Mouse (Mus musculus): Measurements from ENCODE around the gene Timm13. TPM values are rescaled to one million over a fixed set of nuclear protein-coding genes. Genes with fewer than 3 reads are reported as not detected.

Gene Timm13
- 395 and 401 TPM in 2 replicates for polyA plus RNA-seq (2016; fragmentation: Nextera tagmentation; extraction: Ambion mirVana)

GRCm38 (mm10) chr10:80900318-80901247 is at the start of gene Timm13:
Gene Timm13 (minus strand): TSS chr10:80900969.
- WGBS, result under 1% methylated on average over 72 of the region's 72 CpGs
- peak; percentile 99 for DNase-seq (ENCODE audit: extremely low spot score, low spot score)
- peaks cover 30% of the 10 kb centered on the region for H3K4me1 ChIP-seq
- peaks cover 12% of the 10 kb centered on the region for H3K27me3 ChIP-seq (ENCODE audit: poor library complexity, severe bottlenecking)
- peak within 1 kb of the TSS; percentile 91 for H3K27ac ChIP-seq
- peak within 1 kb of the TSS; percentile 78 for H3K4me3 ChIP-seq
- no peaks in the 10 kb centered on the region for H3K9me3 ChIP-seq
- H3K36me3 ChIP-seq (replicated peaks), result peaks cover 70% of the 10 kb centered on the region

GRCm38 (mm10) chr10:80950314-80950713 is 49.5 kb upstream of the Timm13 start:
- DNase-seq (ENCODE audit: extremely low spot score, low spot score), result no peak
- WGBS, result 28% methylated on average over 5 of the region's 5 CpGs
- H3K36me3 ChIP-seq (replicated peaks), result no peaks in the 10 kb centered on the region
- H3K27me3 ChIP-seq (ENCODE audit: poor library complexity, severe bottlenecking), result 0 out of 2 replicates have a peak, but pooled peaks cover 19% of the 10 kb centered on the region
- H3K4me1 ChIP-seq, result peaks cover 43% of the 10 kb centered on the region
- H3K9me3 ChIP-seq, result no peaks in the 10 kb centered on the region
- H3K27ac ChIP-seq, result no peak overlapping the region
- no peak overlapping the region for H3K4me3 ChIP-seq

- WGBS, result 80% methylated on average over 3 of the region's 3 CpGs
- Histone ChIP-seq H3K36me3 (replicated peaks) (no peaks in the 10 kb centered on the region), H3K9me3 (no peaks in the 10 kb centered on the region), H3K27ac (0 out of 2 replicates have a peak overlapping the region, but pooled peaks have one; percentile 20), H3K4me1 (peaks cover 37% of the 10 kb centered on the region), H3K27me3 (ENCODE audit: poor library complexity, severe bottlenecking) (0 out of 2 replicates have a peak, but pooled peaks cover 19% of the 10 kb centered on the region), H3K4me3 (no peak overlapping the region)
- DNase-seq (ENCODE audit: extremely low spot score, low spot score), result no peak
These were observed 48.3 kb upstream of the Timm13 start for GRCm38 (mm10) chr10:80949081-80949480.

- Histone ChIP-seq H3K4me1 (peaks cover 39% of the 10 kb centered on the region), H3K4me3 (no peak overlapping the region), H3K36me3 (replicated peaks) (no peaks in the 10 kb centered on the region), H3K27ac (0 out of 2 replicates have a peak overlapping the region, but pooled peaks have one; percentile 20), H3K27me3 (ENCODE audit: poor library complexity, severe bottlenecking) (0 out of 2 replicates have a peak, but pooled peaks cover 19% of the 10 kb centered on the region), H3K9me3 (no peaks in the 10 kb centered on the region)
- DNase-seq (ENCODE audit: extremely low spot score, low spot score), result no peak
- 42% methylated on average over 6 of the region's 6 CpGs for WGBS
These were observed 47.8 kb upstream of the Timm13 start for GRCm38 (mm10) chr10:80948570-80948969.

- Histone ChIP-seq H3K36me3 (replicated peaks) (no peaks in the 10 kb centered on the region), H3K27me3 (ENCODE audit: poor library complexity, severe bottlenecking) (0 out of 2 replicates have a peak, but pooled peaks cover 14% of the 10 kb centered on the region), H3K9me3 (no peaks in the 10 kb centered on the region), H3K4me3 (no peak overlapping the region), H3K4me1 (peaks cover 42% of the 10 kb centered on the region), H3K27ac (no peak overlapping the region)
- 78% methylated on average over 2 of the region's 2 CpGs for WGBS
- DNase-seq (ENCODE audit: extremely low spot score, low spot score), result no peak
These were observed 47.0 kb upstream of the Timm13 start for GRCm38 (mm10) chr10:80947802-80948201.

- WGBS, result 69% methylated on average over 14 of the region's 14 CpGs
- Histone ChIP-seq H3K27me3 (ENCODE audit: poor library complexity, severe bottlenecking) (0 out of 2 replicates have a peak, but pooled peaks cover 13% of the 10 kb centered on the region), H3K4me3 (no peak overlapping the region), H3K9me3 (no peaks in the 10 kb centered on the region), H3K27ac (peak overlapping the region; percentile 56; the same call in 1 of the 2 replicates), H3K4me1 (peaks cover 42% of the 10 kb centered on the region), H3K36me3 (replicated peaks) (no peaks in the 10 kb centered on the region)
- DNase-seq (ENCODE audit: extremely low spot score, low spot score), result no peak
These were observed 46.1 kb upstream of the Timm13 start for GRCm38 (mm10) chr10:80946684-80947437.

GRCm38 (mm10) chr10:80944231-80944630 is 43.5 kb upstream of the Timm13 start:
- DNase-seq (ENCODE audit: extremely low spot score, low spot score), result no peak
- WGBS, result 90% methylated on average over 5 of the region's 5 CpGs
- peaks cover 23% of the 10 kb centered on the region for H3K27me3 ChIP-seq (ENCODE audit: poor library complexity, severe bottlenecking)
- H3K27ac ChIP-seq, result no peak overlapping the region
- no peaks in the 10 kb centered on the region for H3K36me3 ChIP-seq (replicated peaks)
- no peaks in the 10 kb centered on the region for H3K9me3 ChIP-seq
- H3K4me3 ChIP-seq, result no peak overlapping the region
- H3K4me1 ChIP-seq, result peaks cover 53% of the 10 kb centered on the region

GRCm38 (mm10) chr10:80943701-80944100 is 42.9 kb upstream of the Timm13 start:
- H3K27me3 ChIP-seq (ENCODE audit: poor library complexity, severe bottlenecking), result peaks cover 28% of the 10 kb centered on the region
- H3K9me3 ChIP-seq, result no peaks in the 10 kb centered on the region
- WGBS, result 91% methylated on average over 9 of the region's 9 CpGs
- no peak overlapping the region for H3K27ac ChIP-seq
- H3K4me1 ChIP-seq, result peaks cover 53% of the 10 kb centered on the region
- no peak for DNase-seq (ENCODE audit: extremely low spot score, low spot score)
- no peak overlapping the region for H3K4me3 ChIP-seq
- H3K36me3 ChIP-seq (replicated peaks), result no peaks in the 10 kb centered on the region

- H3K9me3 ChIP-seq, result no peaks in the 10 kb centered on the region
- no peaks in the 10 kb centered on the region for H3K36me3 ChIP-seq (replicated peaks)
- H3K27ac ChIP-seq, result no peak overlapping the region
- peaks cover 53% of the 10 kb centered on the region for H3K4me1 ChIP-seq
- no peak for DNase-seq (ENCODE audit: extremely low spot score, low spot score)
- 62% methylated on average over 8 of the region's 8 CpGs for WGBS
- H3K27me3 ChIP-seq (ENCODE audit: poor library complexity, severe bottlenecking), result peaks cover 36% of the 10 kb centered on the region
- H3K4me3 ChIP-seq, result no peak overlapping the region
These were observed 42.1 kb upstream of the Timm13 start for GRCm38 (mm10) chr10:80942919-80943318.

GRCm38 (mm10) chr10:80940988-80941347 is 40.2 kb upstream of the Timm13 start:
- Histone ChIP-seq H3K9me3 (no peaks in the 10 kb centered on the region), H3K36me3 (replicated peaks) (no peaks in the 10 kb centered on the region), H3K27ac (peak overlapping the region; percentile 74; the same call in 1 of the 2 replicates), H3K4me3 (no peak overlapping the region), H3K27me3 (ENCODE audit: poor library complexity, severe bottlenecking) (peaks cover 56% of the 10 kb centered on the region), H3K4me1 (peaks cover 60% of the 10 kb centered on the region)
- 74% methylated on average over 2 of the region's 2 CpGs for WGBS
- DNase-seq (ENCODE audit: extremely low spot score, low spot score), result no peak

GRCm38 (mm10) chr10:80940320-80940987 is 39.7 kb upstream of the Timm13 start:
- Histone ChIP-seq H3K4me3 (peak overlapping the region; percentile 57), H3K36me3 (replicated peaks) (no peaks in the 10 kb centered on the region), H3K27me3 (ENCODE audit: poor library complexity, severe bottlenecking) (peaks cover 61% of the 10 kb centered on the region), H3K4me1 (peaks cover 65% of the 10 kb centered on the region), H3K9me3 (no peaks in the 10 kb centered on the region), H3K27ac (peak overlapping the region; percentile 74)
- 55% methylated on average over 8 of the region's 8 CpGs for WGBS
- no peak for DNase-seq (ENCODE audit: extremely low spot score, low spot score)

GRCm38 (mm10) chr10:80939671-80940070 is 38.9 kb upstream of the Timm13 start:
- peak; percentile 77 for DNase-seq (ENCODE audit: extremely low spot score, low spot score)
- peaks cover 69% of the 10 kb centered on the region for H3K27me3 ChIP-seq (ENCODE audit: poor library complexity, severe bottlenecking)
- 7% methylated on average over 28 of the region's 28 CpGs for WGBS
- peak overlapping the region; percentile 74 for H3K27ac ChIP-seq
- peaks cover 71% of the 10 kb centered on the region for H3K4me1 ChIP-seq
- no peaks in the 10 kb centered on the region for H3K9me3 ChIP-seq
- no peaks in the 10 kb centered on the region for H3K36me3 ChIP-seq (replicated peaks)
- H3K4me3 ChIP-seq, result peak overlapping the region; percentile 57
